Mouse (Mus musculus) 3134 (cell line): Measurements from ENCODE around the gene Ggact.

Source experiments
- DNase-seq: peaks from one replicate; pipeline ENCODE4 v3.0.0-alpha.2; 2011; ENCODE audit warnings: low spot score; ENCODE audit not compliant: insufficient read length; ENCODE audit errors: extremely low read depth

Gene Ggact

GRCm38 (mm10) chr14:122871841-122872580 lies 41.5 kb downstream of the Ggact start:
- no peak for DNase-seq

GRCm38 (mm10) chr14:122869831-122870230 lies 43.7 kb downstream of the Ggact start:
- no peak for DNase-seq

GRCm38 (mm10) chr14:122867531-122868285 lies 45.8 kb downstream of the Ggact start:
- no peak for DNase-seq

GRCm38 (mm10) chr14:122865462-122866129 lies 48.0 kb downstream of the Ggact start:
- no peak for DNase-seq

GRCm38 (mm10) chr14:122862623-122863022 lies 50.9 kb downstream of the Ggact start:
- no peak for DNase-seq

GRCm38 (mm10) chr14:122859792-122860191 lies 53.8 kb downstream of the Ggact start:
- DNase-seq = no peak

GRCm38 (mm10) chr14:122852506-122853057 lies 61.0 kb downstream of the Ggact start:
- DNase-seq = no peak

- DNase-seq = no peak
Observed at GRCm38 (mm10) chr14:122837018-122837417, 76.5 kb downstream of the Ggact start.

GRCm38 (mm10) chr14:122836221-122836620 lies 77.3 kb downstream of the Ggact start:
- no peak for DNase-seq

GRCm38 (mm10) chr14:122835487-122836190 lies 77.9 kb downstream of the Ggact start:
- DNase-seq = no peak

GRCm38 (mm10) chr14:122834753-122835152 lies 78.8 kb downstream of the Ggact start:
- DNase-seq = no peak

- peak; percentile 36 for DNase-seq
Observed at GRCm38 (mm10) chr14:122833666-122834065, 79.9 kb downstream of the Ggact start.

GRCm38 (mm10) chr14:122830433-122830832 lies 83.1 kb downstream of the Ggact start:
- DNase-seq = no peak

- DNase-seq = no peak
Observed at GRCm38 (mm10) chr14:122825464-122825863, 88.1 kb downstream of the Ggact start.

GRCm38 (mm10) chr14:122823791-122824190 lies 89.8 kb downstream of the Ggact start:
- DNase-seq = no peak

- DNase-seq = no peak
Observed at GRCm38 (mm10) chr14:122821002-122821401, 92.6 kb downstream of the Ggact start.

GRCm38 (mm10) chr14:122800296-122800695 lies 113.3 kb downstream of the Ggact start:
- DNase-seq = no peak

GRCm38 (mm10) chr14:122793368-122793767 lies 120.2 kb downstream of the Ggact start:
- no peak for DNase-seq

- no peak for DNase-seq
Observed at GRCm38 (mm10) chr14:122790111-122790510, 123.4 kb downstream of the Ggact start.

GRCm38 (mm10) chr14:122788199-122788598 lies 125.4 kb downstream of the Ggact start:
- DNase-seq = no peak

- no peak for DNase-seq
Observed at GRCm38 (mm10) chr14:122784701-122785100, 128.9 kb downstream of the Ggact start.
